Mouse (Mus musculus) forebrain, embryonic 12.5 days (tissue): ENCODE measurements around the gene Gm9913. TPM values are rescaled to one million over a fixed set of nuclear protein-coding genes. Genes with fewer than 3 reads are reported as not detected.
A peak's percentile ranks its signal among the peaks of the same experiment; 100 is the strongest.

Experiments used
- ATAC-seq: fragments of 200-750 bp; cut with Nextera tagmentation; 2 replicates; pipeline ENCODE4 v1.8.0; 2017; ENCODE audit warnings: moderate TSS enrichment; ENCODE audit not compliant: low FRiP score
- H3K27ac ChIP-seq: fragments of 300-500 bp; sonication (generic); 2 replicates; pipeline ENCODE4 v1.5.1; 2016; ENCODE audit warnings: mild to moderate bottlenecking
- H3K27me3 ChIP-seq: fragments of 300-500 bp; sonication (generic); 2 replicates; pipeline ENCODE4 v1.6.1; 2016; ENCODE audit warnings: mild to moderate bottlenecking
- H3K36me3 ChIP-seq: fragments of 300-500 bp; sonication (generic); replicated peaks from 2 replicates; pipeline ENCODE4 v1.6.1; 2016; ENCODE audit warnings: mild to moderate bottlenecking
- H3K4me1 ChIP-seq: fragments of 300-500 bp; sonication (generic); 2 replicates; pipeline ENCODE4 v1.6.1; 2016
- H3K4me2 ChIP-seq: fragments of 300-500 bp; sonication (generic); 2 replicates; pipeline ENCODE4 v1.6.1; 2016; ENCODE audit warnings: mild to moderate bottlenecking, moderate library complexity
- H3K4me3 ChIP-seq: fragments of 300-500 bp; sonication (generic); replicated peaks from 2 replicates; pipeline ENCODE4 v1.5.1; 2016; ENCODE audit warnings: mild to moderate bottlenecking
- H3K9ac ChIP-seq: fragments of 300-500 bp; sonication (generic); 2 replicates; pipeline ENCODE4 v1.6.1; 2016; ENCODE audit warnings: mild to moderate bottlenecking
- H3K9me3 ChIP-seq: fragments of 300-500 bp; sonication (generic); 2 replicates; pipeline ENCODE4 v1.6.1; 2016
- WGBS: fragments of 180-500 bp; shearing (Covaris S2); methylation state at CpG from one replicate; pipeline ENCODE4 v1.1.7; 2016; 5-methylcytosine and 5-hydroxymethylcytosine counted together
- polyA plus RNA-seq: library from polyadenylated mRNA; unstranded; fragments of >200 nt; fragmentation: Nextera tagmentation; extraction: Ambion mirVana; gene quantifications from 2 replicates; pipeline ENCODE4 v1.2.1, GENCODE M21; 2016

The Gm9913 gene
- polyA plus RNA-seq, result 0.19 and 0.38 TPM in 2 replicates

GRCm38 (mm10) chr2:125505006-125505745 is at the start of gene Gm9913:
Gm9913 (plus strand) TSS chr2:125505089.
- H3K4me2 ChIP-seq, result peak within 1 kb of the TSS; percentile 97
- peak within 1 kb of the TSS; percentile 68 for H3K4me3 ChIP-seq
- H3K27ac ChIP-seq, result peak within 1 kb of the TSS; percentile 80
- 0 out of 2 replicates have a peak, but pooled peaks cover 3% of the 10 kb centered on the region for H3K36me3 ChIP-seq
- H3K9me3 ChIP-seq, result no peaks in the 10 kb centered on the region
- peak within 1 kb of the TSS; percentile 76 for H3K9ac ChIP-seq
- 3% methylated on average over 43 of the region's 45 CpGs for WGBS
- peaks cover 13% of the 10 kb centered on the region; the same call in 1 of the 2 replicates for H3K27me3 ChIP-seq
- ATAC-seq, result peak; percentile 72
- H3K4me1 ChIP-seq, result peaks cover 16% of the 10 kb centered on the region

- no peak for ATAC-seq
- 86% methylated on average over 15 of the region's 15 CpGs for WGBS
Measured at GRCm38 (mm10) chr2:125456059-125456789, 48.7 kb upstream of the Gm9913 start.

GRCm38 (mm10) chr2:125459087-125459486 is 45.8 kb upstream of the Gm9913 start:
- no peaks in the 10 kb centered on the region for H3K9me3 ChIP-seq
- H3K4me1 ChIP-seq, result no peaks in the 10 kb centered on the region
- 91% methylated on average over 3 of the region's 3 CpGs for WGBS
- no peak overlapping the region for H3K4me2 ChIP-seq
- H3K36me3 ChIP-seq, result no peaks in the 10 kb centered on the region
- no peak overlapping the region for H3K9ac ChIP-seq
- no peaks in the 10 kb centered on the region for H3K27me3 ChIP-seq
- H3K27ac ChIP-seq, result no peak overlapping the region
- no peak for ATAC-seq
- no peak overlapping the region for H3K4me3 ChIP-seq

More at GRCm38 (mm10) chr2:125456059-125456789, 48.7 kb upstream of the Gm9913 start:
- Histone ChIP-seq H3K4me2 (no peak overlapping the region), H3K4me3 (no peak overlapping the region), H3K27me3 (no peaks in the 10 kb centered on the region), H3K27ac (no peak overlapping the region), H3K4me1 (peaks cover 10% of the 10 kb centered on the region; the same call in 1 of the 2 replicates), H3K9me3 (no peaks in the 10 kb centered on the region), H3K36me3 (no peaks in the 10 kb centered on the region), H3K9ac (no peak overlapping the region)

- peaks cover 15% of the 10 kb centered on the region for H3K36me3 ChIP-seq
- WGBS, result 90% methylated on average over 6 of the region's 6 CpGs
- ATAC-seq, result no peak
- no peaks in the 10 kb centered on the region for H3K9me3 ChIP-seq
- H3K4me2 ChIP-seq, result no peak overlapping the region
- no peak overlapping the region for H3K27ac ChIP-seq
- H3K4me3 ChIP-seq, result no peak overlapping the region
- H3K9ac ChIP-seq, result no peak overlapping the region
- no peaks in the 10 kb centered on the region for H3K27me3 ChIP-seq
- H3K4me1 ChIP-seq, result no peaks in the 10 kb centered on the region
Measured at GRCm38 (mm10) chr2:125464036-125464435, 40.9 kb upstream of the Gm9913 start.

GRCm38 (mm10) chr2:125470553-125471295 is 34.2 kb upstream of the Gm9913 start:
- no peak for ATAC-seq
- H3K27me3 ChIP-seq, result no peaks in the 10 kb centered on the region
- H3K9ac ChIP-seq, result no peak overlapping the region
- 74% methylated on average over 8 of the region's 8 CpGs for WGBS
- H3K36me3 ChIP-seq, result peaks cover 11% of the 10 kb centered on the region
- no peak overlapping the region for H3K27ac ChIP-seq
- no peaks in the 10 kb centered on the region for H3K4me1 ChIP-seq
- no peak overlapping the region for H3K4me3 ChIP-seq
- H3K9me3 ChIP-seq, result no peaks in the 10 kb centered on the region
- no peak overlapping the region for H3K4me2 ChIP-seq

- H3K4me3 ChIP-seq, result no peak overlapping the region
- H3K27me3 ChIP-seq, result no peaks in the 10 kb centered on the region
- H3K27ac ChIP-seq, result no peak overlapping the region
- H3K4me2 ChIP-seq, result no peak overlapping the region
- WGBS, result 87% methylated on average over 4 of the region's 4 CpGs
- H3K4me1 ChIP-seq, result no peaks in the 10 kb centered on the region
- no peak for ATAC-seq
- H3K9ac ChIP-seq, result no peak overlapping the region
- H3K9me3 ChIP-seq, result no peaks in the 10 kb centered on the region
- peaks cover 4% of the 10 kb centered on the region for H3K36me3 ChIP-seq
Measured at GRCm38 (mm10) chr2:125471721-125472120, 33.2 kb upstream of the Gm9913 start.

- H3K36me3 ChIP-seq, result no peaks in the 10 kb centered on the region
Measured at GRCm38 (mm10) chr2:125473228-125473627, 31.7 kb upstream of the Gm9913 start.

GRCm38 (mm10) chr2:125474690-125475089 is 30.2 kb upstream of the Gm9913 start:
- no peak overlapping the region for H3K27ac ChIP-seq
- no peak overlapping the region for H3K9ac ChIP-seq
- no peak for ATAC-seq
- WGBS, result 82% methylated on average over 5 of the region's 5 CpGs
- H3K4me2 ChIP-seq, result no peak overlapping the region
- no peaks in the 10 kb centered on the region for H3K9me3 ChIP-seq
- no peak overlapping the region for H3K4me3 ChIP-seq
- no peaks in the 10 kb centered on the region for H3K36me3 ChIP-seq
- H3K27me3 ChIP-seq, result no peaks in the 10 kb centered on the region
- no peaks in the 10 kb centered on the region for H3K4me1 ChIP-seq

More at GRCm38 (mm10) chr2:125473228-125473627, 31.7 kb upstream of the Gm9913 start:
- H3K4me1 ChIP-seq, result no peaks in the 10 kb centered on the region
- no peaks in the 10 kb centered on the region for H3K9me3 ChIP-seq
- no peak overlapping the region for H3K9ac ChIP-seq
- no peaks in the 10 kb centered on the region for H3K27me3 ChIP-seq
- H3K27ac ChIP-seq, result no peak overlapping the region
- no peak for ATAC-seq
- H3K4me2 ChIP-seq, result no peak overlapping the region
- 89% methylated on average over 2 of the region's 2 CpGs for WGBS
- no peak overlapping the region for H3K4me3 ChIP-seq

GRCm38 (mm10) chr2:125476231-125476630 is 28.7 kb upstream of the Gm9913 start:
- H3K4me2 ChIP-seq, result no peak overlapping the region
- WGBS, result 93% methylated on average over 3 of the region's 3 CpGs
- no peaks in the 10 kb centered on the region for H3K9me3 ChIP-seq
- no peaks in the 10 kb centered on the region for H3K4me1 ChIP-seq
- H3K4me3 ChIP-seq, result no peak overlapping the region
- H3K9ac ChIP-seq, result no peak overlapping the region
- ATAC-seq, result no peak
- no peaks in the 10 kb centered on the region for H3K27me3 ChIP-seq
- H3K27ac ChIP-seq, result no peak overlapping the region
- no peaks in the 10 kb centered on the region for H3K36me3 ChIP-seq

- H3K9ac ChIP-seq, result no peak overlapping the region
- H3K4me3 ChIP-seq, result no peak overlapping the region
- no peak for ATAC-seq
- H3K9me3 ChIP-seq, result no peaks in the 10 kb centered on the region
- no peak overlapping the region for H3K4me2 ChIP-seq
- no peaks in the 10 kb centered on the region for H3K27me3 ChIP-seq
- no peaks in the 10 kb centered on the region for H3K36me3 ChIP-seq
- 76% methylated on average over 3 of the region's 3 CpGs for WGBS
- no peaks in the 10 kb centered on the region for H3K4me1 ChIP-seq
- no peak overlapping the region for H3K27ac ChIP-seq
Measured at GRCm38 (mm10) chr2:125477367-125477766, 27.5 kb upstream of the Gm9913 start.

- Histone ChIP-seq H3K9ac (no peak overlapping the region), H3K27ac (no peak overlapping the region), H3K36me3 (no peaks in the 10 kb centered on the region), H3K9me3 (no peaks in the 10 kb centered on the region), H3K4me1 (no peaks in the 10 kb centered on the region), H3K27me3 (no peaks in the 10 kb centered on the region), H3K4me2 (no peak overlapping the region), H3K4me3 (no peak overlapping the region)
- no peak for ATAC-seq
- WGBS, result 59% methylated on average over 4 of the region's 4 CpGs
Measured at GRCm38 (mm10) chr2:125478705-125479104, 26.2 kb upstream of the Gm9913 start.

- WGBS, result 83% methylated on average over 5 of the region's 5 CpGs
- no peaks in the 10 kb centered on the region for H3K27me3 ChIP-seq
- no peak for ATAC-seq
- no peak overlapping the region for H3K27ac ChIP-seq
- H3K4me1 ChIP-seq, result no peaks in the 10 kb centered on the region
- no peaks in the 10 kb centered on the region for H3K36me3 ChIP-seq
- no peak overlapping the region for H3K9ac ChIP-seq
- H3K4me3 ChIP-seq, result no peak overlapping the region
- no peaks in the 10 kb centered on the region for H3K9me3 ChIP-seq
- H3K4me2 ChIP-seq, result no peak overlapping the region
Measured at GRCm38 (mm10) chr2:125480057-125480456, 24.8 kb upstream of the Gm9913 start.
